Mouse (Mus musculus) right cerebral cortex, postnatal 14 days (tissue): ENCODE measurements at regions not wholly inside any gene's neighbourhood (a gene's known extent, or its start where the extent isn't known, plus 50 kb on each side); places are given as distances from the start of the nearest gene placed in this dataset.
A peak's percentile ranks its signal among the peaks of the same experiment; 100 is the strongest.

Experiments used
- DNase-seq: peaks from one replicate; pipeline ENCODE4 v3.0.0; 2022

DNA sequence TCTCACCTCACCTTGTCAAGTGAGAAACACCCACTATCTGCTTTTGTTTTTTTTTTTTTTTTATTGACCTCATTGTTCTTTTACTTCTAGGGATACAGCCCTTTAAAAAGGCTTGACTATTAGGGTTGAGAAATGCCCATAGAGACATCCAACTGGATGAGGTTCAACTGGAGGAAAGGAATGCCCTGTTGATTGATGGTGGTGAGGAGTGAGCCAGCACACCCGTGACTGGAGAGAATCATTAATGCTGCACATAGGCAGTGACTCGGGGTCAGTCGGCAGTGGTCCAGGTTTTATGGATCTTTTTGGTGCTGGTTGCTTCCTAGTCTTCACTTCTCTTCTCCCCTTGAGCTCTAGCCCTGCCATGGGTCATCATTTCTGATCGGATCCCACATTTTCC is 82.9 kb upstream of the Cryz start:
- no peak for DNase-seq

DNA sequence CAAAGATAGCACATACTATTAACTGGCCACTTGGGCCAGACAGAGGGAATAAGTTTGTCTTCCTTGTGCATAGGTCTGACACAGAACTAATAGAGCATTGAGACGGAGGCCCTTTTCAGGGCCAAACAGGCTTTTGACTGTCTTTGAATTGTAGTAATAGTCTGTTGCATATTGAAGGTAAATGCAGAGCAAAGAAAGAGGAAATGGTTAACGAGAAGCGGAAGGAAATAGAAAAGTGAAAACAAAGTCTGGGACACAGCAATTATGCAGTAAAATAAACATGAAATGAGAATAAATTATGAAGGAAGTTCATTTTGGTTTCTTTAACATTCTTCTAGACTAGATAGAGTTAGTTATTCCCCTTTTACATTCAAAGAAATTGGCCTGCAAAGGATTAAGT is 86.4 kb upstream of the Cryz start:
- DNase-seq: no peak

DNA sequence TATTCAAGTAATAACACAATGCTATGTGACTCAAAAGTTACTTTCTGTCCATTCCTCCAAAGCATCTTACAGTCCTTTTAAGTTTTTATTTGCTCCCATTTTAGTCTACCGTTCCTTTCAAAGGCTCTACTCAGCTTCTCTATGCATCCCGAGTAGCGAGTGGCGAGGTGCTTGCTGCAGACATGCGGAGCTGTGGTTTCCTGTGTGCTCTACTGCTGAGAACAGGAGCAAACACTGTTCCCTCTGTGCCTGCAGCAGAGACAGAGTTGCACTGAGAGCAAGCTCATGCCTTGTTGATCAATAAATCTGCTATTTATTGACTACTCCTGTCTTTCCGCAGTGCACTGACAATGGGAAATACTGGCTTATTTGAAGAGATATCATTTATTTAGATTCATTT is 87.1 kb upstream of the Cryz start:
- no peak for DNase-seq

DNA sequence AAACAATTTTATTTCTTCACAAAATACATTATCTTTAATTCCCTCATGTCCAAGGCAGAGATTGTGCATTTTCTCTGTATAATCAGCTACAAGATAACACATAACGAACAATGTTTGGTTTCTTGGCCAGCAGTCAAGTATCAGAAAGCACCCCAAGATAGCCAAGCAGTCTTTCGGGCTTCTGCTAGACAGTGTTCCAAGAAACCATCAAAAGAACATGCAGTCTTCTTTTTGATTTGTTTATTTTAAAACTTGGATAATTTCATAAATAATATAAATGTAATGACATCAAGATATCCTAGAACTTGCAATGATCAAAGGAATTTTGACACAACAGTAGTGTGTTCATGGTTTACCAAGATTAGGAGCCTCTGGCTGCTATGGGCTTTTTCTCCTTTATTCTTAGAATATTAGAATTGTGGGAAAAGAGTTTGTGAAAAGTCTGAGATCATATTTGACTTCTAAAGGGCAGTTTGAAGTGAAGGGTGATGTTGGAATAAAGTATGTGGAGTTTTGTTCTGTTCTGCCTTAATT is 103.1 kb upstream of the Cryz start:
- no peak for DNase-seq

DNA sequence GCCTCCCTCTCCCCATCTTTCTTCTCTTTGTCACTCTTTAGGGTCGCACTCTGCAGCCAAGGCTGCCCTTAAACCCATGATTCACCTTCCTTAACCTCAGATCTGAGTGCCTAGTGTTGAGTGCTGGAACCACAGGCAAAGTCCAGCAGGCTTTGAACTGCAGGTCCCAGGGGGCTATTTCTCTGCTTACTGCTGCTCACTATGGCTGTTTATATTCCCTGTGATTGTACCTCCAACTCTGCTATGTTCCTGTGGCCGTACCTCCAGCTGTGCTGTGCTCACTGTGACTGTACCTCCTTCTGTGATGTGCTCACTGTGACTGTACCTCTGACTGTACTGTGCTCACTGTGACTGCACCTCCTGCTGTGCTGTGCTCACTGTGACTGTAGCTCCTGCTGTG is 124.1 kb upstream of the Cryz start:
- no peak for DNase-seq

DNA sequence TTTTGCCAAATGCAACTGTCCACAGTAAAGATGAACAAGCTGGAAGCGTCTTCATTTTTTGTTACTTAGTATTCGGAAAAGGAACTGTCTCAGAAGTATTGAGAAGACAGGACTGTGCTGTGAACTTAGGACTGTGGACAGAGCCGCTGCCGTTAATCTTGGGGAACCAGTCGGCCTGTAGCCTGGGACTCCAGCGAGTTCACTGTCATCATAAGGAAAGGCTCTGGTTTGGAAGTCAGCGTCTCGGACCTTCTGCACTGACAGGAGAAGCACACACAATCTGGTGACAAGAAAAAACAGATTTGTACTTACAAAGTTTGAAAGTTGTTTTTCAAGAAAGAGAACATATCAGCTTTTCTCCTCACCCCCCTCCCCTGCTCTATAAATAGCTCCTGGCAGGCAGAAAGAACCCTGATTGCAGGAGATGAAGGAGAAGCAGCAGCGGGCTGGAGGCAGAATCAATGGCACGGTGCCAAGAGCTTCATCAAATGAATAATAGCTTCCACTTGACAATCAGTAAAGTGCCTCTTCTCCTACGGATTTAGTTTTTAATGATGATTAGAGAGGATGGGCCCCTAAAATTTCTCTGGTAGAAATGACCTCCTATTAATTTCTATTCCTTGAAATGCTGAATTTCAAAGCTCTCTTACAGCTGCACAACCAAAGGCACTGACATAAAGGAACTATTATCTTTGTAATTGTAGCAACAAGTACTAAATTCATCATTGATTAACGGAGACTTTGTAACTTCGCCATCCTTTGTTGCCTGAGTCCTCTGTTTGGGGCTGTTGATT is 128.7 kb upstream of the Cryz start:
- peak; percentile 48 for DNase-seq

DNA sequence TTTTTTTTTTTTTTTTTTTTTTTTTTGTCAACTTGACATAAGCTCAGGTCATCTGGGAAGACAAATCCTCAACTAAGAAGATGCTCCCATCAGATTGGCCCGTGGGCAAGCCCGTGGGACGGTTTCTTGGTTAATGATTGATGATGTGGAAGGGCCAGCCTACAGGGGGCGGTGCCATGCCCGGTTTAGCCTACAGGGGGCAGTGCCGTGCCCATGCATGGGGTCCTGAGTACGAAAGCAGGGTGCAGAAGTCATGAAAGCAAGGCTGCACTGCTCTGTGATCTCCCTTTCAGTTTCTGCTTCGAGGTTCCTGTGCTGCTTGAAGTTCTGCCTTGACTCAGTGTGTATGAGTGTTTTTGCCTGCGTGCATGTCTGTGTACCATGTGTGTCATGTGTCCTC is 127.7 kb upstream of the Lhx8 start:
- DNase-seq: no peak

DNA sequence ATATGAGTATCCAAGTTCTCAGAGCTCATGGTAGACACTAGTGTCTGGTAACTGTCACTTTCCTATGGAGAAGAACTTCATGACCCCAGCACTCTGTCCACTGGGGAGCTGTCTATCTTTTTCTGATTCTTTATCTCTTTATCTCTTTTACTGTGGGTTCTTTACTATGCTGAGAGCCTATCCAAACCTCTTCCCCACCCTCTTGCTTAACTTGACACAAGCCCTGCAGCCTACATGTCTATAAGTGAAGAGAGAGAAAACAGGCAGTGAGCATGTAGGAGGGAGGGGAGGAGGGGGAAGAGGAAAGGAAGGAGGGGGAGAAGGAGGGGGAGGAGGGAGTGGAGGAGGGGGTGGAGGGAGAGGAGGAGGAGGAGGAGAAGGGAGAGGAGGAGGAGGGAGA is 122.6 kb upstream of the Lhx8 start:
- no peak for DNase-seq

DNA sequence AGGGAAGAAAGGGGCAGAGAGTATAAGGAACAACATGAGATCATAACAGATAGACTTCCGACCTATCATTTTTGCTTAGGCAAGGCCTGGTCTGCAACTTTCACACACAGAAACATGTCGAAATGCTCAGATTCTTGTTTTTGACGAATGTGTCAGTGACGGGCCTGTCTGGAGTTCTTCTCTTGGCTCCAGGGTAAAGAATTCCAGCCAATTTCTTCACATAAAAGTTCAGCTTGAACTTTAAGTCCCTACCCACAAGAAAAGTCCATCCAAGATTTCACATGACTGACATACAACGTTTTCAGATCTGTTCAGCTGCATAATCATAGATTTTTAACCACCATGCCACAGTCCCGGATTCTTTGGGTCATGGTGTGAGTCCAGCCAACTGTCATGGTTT is 122.1 kb upstream of the Lhx8 start:
- no peak for DNase-seq

DNA sequence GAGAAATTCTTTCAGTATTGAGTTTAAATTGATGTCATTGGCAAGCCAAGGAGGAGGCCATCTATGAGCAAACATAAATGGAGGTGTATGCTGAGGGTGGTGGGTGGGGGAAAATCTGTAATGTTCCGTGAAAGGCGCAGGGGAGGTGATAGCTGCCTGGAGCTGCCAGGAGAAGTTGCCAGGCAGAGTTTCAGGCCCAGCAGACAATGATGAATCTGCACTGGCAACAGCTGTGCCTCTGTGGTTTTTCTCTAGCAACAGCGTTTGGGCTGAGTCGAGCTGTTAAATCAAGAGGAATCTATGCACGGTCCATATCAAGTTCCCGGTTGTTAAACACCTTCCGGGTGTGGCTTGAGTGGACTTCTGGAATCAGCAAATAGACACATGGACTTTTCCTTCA is 120.7 kb upstream of the Lhx8 start:
- no peak for DNase-seq

DNA sequence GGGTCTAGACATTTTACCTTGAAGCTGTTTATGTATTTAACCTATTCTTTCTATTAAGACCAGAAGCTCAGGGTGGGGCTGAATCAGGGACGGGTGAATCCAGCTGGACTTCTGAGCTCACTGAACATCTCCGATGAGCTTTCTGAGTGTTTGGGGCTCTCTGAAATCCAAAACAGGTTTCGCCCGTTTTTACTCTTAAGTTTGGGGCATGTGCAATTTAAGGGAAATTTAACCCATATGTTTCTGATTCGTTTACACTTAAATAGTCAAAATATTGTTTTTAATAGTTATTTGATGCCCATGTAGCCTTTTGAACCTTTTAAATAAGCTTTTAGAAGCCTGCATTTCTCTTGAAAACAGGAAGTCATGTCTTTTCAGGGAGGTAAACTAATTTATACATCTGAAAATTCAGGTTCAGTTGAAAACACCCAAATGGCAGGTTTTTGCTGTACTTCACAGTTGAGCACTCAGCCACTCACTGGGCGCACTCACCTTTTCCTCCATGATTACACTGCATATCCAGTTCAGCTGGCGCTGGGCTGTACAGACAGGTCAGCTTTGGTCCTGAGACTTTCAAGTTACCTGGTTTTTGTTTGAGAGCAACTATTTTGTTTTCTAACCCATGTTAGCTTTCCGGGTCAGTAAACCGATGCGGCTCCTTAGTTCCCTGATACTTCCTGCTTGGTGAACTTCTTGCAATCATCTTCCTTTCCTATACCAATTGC is 113.1 kb upstream of the Lhx8 start:
- no peak for DNase-seq

DNA sequence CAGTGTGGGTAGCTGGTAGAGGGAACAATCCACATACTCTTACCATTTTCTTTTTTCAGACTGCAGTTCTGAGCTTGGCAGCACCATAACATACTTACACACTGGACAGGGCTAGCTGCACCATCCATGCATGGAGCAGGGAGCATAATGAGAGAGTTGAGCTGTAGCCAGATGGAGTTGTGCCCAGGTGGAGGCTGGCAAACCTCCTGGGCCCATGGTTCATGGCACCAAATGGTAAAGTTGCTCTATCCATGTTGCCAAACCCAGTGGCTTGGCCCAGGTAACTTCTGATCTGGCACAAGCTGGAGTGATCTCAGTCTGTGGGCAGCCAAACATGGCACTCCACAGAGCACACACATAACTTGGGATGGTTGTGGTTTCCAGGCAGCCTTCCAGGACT is 111.0 kb upstream of the Lhx8 start:
- no peak for DNase-seq

DNA sequence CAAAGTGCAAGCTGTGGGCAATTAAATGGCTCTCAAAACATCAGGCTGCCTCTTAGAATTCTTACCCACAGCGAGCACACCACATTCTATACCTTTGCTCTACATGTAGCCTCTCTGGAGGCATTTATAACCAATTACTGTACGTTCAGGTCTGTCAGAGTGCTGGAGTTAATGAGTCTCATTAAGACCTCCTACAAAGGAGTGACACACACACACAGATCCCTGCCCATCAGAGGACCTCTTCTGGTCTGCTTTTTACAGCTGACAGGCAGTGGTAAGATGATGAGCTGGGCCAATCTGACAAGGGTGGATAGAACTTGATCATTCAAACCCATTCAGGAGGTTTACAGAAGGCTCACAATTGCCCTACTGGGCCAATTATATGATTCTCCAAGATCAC is 110.4 kb upstream of the Lhx8 start:
- no peak for DNase-seq

DNA sequence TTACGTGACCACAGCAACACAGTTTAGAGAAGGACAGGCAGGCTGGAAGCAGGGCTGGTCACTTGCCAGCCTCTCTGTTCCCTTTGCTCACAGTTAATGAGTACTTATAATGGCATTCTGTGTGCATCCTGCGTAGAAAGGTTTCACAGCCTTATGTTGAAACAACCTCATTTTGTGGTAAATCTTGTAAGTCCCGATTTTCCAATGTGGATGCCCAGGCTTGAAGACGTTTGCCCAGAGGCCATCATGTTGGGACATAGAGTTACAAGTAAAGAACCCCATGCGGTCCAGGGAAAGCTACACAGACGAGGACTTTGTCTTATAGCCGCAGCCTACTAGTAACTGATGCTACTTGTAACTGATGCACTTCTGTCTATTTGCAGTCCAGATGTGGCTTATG is 100.4 kb upstream of the Lhx8 start:
- DNase-seq: no peak

DNA sequence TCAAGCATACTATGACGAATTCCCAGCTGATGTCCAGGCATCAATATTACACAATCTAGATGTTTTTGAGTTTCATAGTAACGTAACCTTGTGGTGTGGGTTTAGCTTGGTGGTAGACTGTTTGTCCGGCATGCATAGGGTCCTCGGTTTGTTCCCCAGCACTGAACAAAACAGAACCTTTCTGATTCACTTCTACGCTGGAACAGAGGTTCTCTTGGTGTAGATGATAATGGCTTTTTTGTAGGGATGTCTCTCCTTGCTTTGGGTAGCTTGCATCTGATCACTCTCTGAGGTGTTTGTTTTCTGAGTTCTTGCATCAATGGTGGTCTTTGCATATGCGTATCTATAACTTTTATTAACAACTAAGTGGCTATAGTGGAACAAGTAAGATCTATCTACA is 99.2 kb upstream of the Lhx8 start:
- no peak for DNase-seq

DNA sequence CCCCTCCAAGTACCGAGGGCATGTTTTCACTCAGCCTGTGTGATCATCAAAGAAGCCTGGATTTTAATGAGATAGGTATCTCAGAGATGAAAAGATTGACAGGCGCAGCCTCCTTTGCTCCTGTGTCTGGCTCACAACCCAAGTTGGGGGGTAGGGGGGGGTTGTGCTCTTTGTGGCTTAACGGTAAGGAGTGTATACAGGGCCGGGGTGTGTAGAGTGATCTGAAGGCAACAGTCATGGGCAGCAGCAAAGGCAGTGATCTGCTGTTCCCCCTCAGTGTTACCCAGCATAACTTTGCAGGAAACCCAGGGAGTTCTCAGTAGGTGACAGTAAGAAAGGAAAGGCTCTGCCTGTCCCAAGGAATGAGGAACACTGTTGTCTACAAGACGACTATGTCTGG is 94.1 kb upstream of the Lhx8 start:
- DNase-seq: no peak

DNA sequence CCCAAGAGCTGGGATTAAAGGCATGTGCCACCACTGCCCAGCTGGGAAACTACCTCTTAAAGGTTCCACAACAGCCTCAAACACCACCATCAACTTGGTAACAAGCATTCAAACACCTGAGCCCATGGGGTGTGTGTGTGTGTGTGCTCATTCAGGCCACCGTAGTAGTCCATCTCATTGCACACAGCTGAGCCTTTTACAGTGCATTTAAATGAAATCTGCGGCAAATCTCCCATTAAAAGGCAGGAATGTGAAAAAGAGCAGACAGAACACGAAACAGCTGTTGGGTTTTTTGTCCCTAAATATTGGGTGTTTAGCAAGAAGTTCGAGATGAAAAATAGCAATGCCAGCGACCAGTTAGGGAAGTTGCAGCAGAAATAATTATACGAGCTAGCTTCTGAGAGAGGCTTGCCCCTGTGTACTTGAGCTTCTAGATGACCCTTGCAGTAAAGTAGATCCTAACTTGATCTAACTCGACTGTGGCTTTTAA is 91.0 kb upstream of the Lhx8 start:
- no peak for DNase-seq

DNA sequence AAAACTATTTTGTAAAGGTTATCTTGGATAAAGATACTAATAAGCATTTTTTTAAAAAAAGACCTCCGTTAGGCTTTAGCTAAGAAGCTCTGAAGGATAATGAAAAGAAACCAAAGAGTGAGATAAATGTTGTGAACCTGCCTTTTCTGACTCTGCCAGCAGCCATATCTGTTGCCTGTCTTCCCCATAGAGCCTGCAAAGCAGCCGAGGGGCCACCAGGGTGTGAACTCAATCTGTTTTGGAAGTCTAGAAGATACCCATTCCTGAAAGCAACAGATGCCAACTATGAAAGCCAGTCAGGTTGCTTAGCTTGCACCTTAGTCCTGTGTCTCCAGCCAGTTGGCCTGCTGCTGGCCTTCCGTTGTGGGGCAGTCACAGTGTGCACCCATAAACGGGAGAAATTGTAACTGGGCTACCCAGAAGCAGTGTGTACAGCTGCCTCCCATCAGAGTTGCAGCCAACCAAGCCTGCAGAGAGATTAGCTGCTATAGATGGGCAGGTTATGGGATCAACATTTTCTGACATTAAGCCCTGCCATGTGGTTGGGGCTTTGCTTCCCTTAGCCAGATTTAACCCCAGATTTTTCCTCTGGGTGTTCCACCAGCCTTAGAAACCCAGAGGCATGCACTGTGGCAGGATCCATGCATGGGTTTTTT is 87.8 kb upstream of the Lhx8 start:
- no peak for DNase-seq

DNA sequence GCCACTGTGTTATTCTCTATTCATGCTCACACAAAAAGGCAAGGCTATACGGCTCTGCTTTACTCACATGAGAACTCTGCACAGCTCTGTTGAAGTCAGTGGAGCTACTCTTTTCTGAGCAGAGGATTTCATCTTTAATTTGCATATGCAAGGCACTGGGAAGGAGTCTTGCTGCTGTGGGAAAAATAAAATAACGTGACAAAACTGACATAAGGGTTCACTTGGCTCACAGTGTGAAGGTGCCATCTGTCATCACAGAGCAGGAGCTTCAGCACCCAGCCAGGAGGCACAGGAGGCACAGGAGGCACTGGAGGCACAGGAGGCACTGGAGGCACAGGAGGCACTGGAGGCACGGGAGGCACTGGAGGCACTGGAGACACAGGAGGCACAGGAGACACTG is 83.9 kb upstream of the Lhx8 start:
- no peak for DNase-seq

DNA sequence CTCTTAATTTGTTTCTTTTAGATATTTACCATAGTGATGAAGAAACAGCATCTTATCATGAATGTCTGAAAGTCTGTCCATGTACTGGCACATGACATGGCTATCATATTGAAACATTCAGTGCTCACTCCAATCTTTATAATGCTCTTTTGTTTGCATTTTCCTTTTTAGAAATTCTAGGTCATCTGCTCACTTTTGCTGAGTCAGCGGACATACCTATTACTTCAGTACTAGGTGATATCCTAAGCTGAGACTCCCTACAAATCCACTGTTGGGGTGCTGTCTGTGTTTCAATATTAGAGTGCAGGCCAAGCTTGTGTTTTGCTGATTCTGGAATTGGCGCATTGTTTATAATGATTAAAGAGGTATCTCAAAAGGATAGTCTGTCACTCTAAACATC is 79.8 kb upstream of the Lhx8 start:
- DNase-seq: no peak

DNA sequence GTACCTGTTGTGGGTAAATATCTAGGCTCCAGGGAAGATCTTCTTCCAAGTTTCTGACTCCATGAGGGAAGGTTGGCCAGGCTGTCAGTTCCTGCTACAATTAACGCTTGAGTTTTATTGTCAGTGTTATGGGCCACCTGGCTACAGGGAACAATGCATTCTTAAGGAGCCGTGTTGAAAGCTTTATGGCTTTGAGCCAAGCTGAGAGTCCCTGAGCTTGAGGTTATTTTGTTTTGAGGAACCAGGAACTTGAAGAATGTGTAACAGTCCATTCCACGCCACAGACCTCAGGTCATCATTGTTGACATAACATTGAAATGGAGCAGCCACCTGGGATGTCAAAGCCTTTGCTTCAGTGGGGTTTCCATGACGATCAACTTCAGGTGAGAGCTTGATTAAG is 71.6 kb upstream of the Lhx8 start:
- no peak for DNase-seq

DNA sequence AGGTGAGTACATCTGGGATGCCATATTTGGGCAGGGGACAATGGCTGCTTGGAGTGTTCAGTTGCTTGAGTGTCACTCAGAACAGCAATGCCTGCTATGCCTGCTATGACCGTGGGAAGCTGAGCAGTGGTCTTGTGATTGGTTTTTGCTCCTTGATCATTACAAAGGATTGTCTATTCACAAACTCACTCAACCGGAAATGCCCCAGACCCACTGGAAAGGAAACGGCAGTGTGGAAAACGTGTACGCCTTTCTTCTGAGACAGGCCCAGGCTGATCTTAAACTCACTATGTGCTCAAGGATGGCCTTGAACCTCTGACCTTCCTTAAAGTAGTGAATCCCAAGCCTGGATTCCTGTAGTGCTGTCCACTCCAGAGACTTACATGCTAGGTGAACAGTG is 63.2 kb upstream of the Lhx8 start:
- DNase-seq: no peak

DNA sequence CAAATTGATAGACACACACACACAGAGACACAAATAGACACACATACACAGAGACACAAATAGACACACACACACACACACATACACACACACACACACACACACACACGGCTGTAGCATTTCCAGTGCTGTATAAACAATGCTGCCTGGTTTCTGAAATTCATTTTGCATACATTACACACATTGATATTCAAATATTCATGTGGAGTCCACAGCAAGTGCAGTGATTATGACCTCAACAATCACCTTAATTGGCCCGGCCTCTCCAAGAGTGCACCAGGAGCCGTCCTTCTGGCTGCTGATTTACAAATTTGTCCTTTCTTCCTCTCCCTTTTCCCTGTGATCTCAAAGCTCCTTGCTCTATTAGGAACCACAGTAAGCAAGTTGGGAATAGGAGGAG is 61.2 kb upstream of the Lhx8 start:
- no peak for DNase-seq

DNA sequence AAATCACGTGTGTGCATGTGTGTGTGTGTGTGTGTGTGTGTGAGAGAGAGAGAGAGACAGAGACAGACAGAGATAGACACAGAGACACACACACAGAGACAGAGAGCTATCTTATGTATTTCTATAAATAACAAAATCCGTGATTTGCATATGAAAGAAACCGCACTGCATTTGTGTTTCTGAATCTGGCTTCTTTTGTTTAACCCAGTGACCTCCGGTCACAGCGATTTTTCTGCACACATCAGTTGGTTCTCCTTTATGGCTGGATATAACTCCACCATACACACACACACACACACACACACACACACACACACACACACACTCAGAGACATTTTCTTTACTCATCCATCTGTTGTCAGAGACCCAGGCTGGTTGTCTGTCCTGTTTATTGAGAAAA is 58.2 kb upstream of the Lhx8 start:
- no peak for DNase-seq
